Mouse (Mus musculus) C2C12 (cell line): ENCODE data around the gene Dop1a.

Experiments used
- CEBPB ChIP-seq: IDR thresholded peaks from one replicate; pipeline ENCODE4 v1.6.1; 2011; ENCODE audit warnings: low read depth, mild to moderate bottlenecking, control low read depth, moderate library complexity
- CTCF ChIP-seq: IDR thresholded peaks from one replicate; pipeline ENCODE4 v1.5.1; 2011; ENCODE audit not compliant: control insufficient read depth, insufficient read depth, insufficient read length
- MAX ChIP-seq: IDR thresholded peaks from one replicate; pipeline ENCODE4 v1.6.1; 2011; ENCODE audit warnings: mild to moderate bottlenecking, control low read depth
- MYOD1 ChIP-seq: IDR thresholded peaks from one replicate; pipeline ENCODE4 v1.6.1; 2011; ENCODE audit warnings: low read depth; ENCODE audit not compliant: control insufficient read depth, insufficient read length
- MYOG ChIP-seq: IDR thresholded peaks from one replicate; pipeline ENCODE4 v1.6.1; 2011; ENCODE audit not compliant: control insufficient read depth, insufficient read length; ENCODE audit errors: extremely low read depth
- USF1 ChIP-seq: IDR thresholded peaks from one replicate; pipeline ENCODE4 v1.6.1; 2011; ENCODE audit warnings: low read depth, mild to moderate bottlenecking, control low read depth, moderate library complexity

GRCm38 (mm10) chr9:86550717-86551116 lies 83.8 kb downstream of the Dop1a start:
- TF ChIP-seq CTCF (no peak), USF1 (no peak), CEBPB (no peak), MYOD1 (no peak), MAX (no peak), MYOG (no peak)
